7 mouse cellular contexts compared by ENCODE assay signal in genomic region chr8:20123545-20123944, GRCm38 (mm10).
DNase-seq lines count a peak whose midpoint lies in the region; ATAC-seq and TF ChIP-seq lines count a peak whose summit lies in the region.
"Not testable (repeated sequence)": the region's sequence is repeated elsewhere in the genome, so short reads cannot be mapped to it uniquely, and the experiment has no call there.

No protein-coding gene starts in this region.

- not testable (repeated sequence) for H3K27ac ChIP-seq in hindbrain, embryonic 13.5 days; kidney, adult 2 months (ENCODE audit: insufficient read depth, low read depth, low read length); lung, embryonic 15.5 days

- not testable (repeated sequence) for TF ChIP-seq POLR2A in kidney, adult 2 months (IDR thresholded peaks at IDR 0.05; ENCODE audit: low read depth, low read length)

- H3K27me3 ChIP-seq in hindbrain, embryonic 13.5 days; kidney, adult 2 months (replicated peaks; ENCODE audit: control insufficient read depth, insufficient read depth, low read length); lung, embryonic 15.5 days: not testable (repeated sequence)

- WGBS in hindbrain, embryonic 13.5 days, result 91% methylated on average over 5 of the region's 5 CpGs
- WGBS in kidney, adult 2 months, result 85% methylated on average over 5 of the region's 5 CpGs
- 82% methylated on average over 5 of the region's 5 CpGs for WGBS in lung, embryonic 15.5 days

- H3K9me3 ChIP-seq in hindbrain, embryonic 13.5 days; lung, embryonic 15.5 days: not testable (repeated sequence)

- not testable (repeated sequence) for H3K9ac ChIP-seq in hindbrain, embryonic 13.5 days; lung, embryonic 15.5 days

- not testable (repeated sequence) for TF ChIP-seq CTCF in kidney, adult 2 months (conservative IDR thresholded peaks at IDR 0.05; ENCODE audit: insufficient read depth, insufficient read length, low read depth, low read length)

- peak; percentile 25 for DNase-seq in cerebellum, adult 11 months
- DNase-seq in heart, adult 11 months, result peak; percentile 96
- DNase-seq in kidney, adult 2 months, result peak; percentile 30
- peak; percentile 21 to 36 for DNase-seq in left cerebral cortex, postnatal 25 days (ENCODE audit: low spot score in 2 of 2)
- DNase-seq in spleen, postnatal 36 days (ENCODE audit: low spot score in 2 of 2), result peak; percentile 5 to 13

- intact Hi-C loops in left cerebral cortex, postnatal 25 days (cut with DNase I), result not testable (repeated sequence)

- not testable (repeated sequence) for H3K4me3 ChIP-seq in hindbrain, embryonic 13.5 days; kidney, adult 2 months (ENCODE audit: insufficient read depth, low read depth, low read length); lung, embryonic 15.5 days

- H3K36me3 ChIP-seq in hindbrain, embryonic 13.5 days; kidney, adult 2 months (ENCODE audit: control insufficient read depth, insufficient read depth, low read length); lung, embryonic 15.5 days: not testable (repeated sequence)

- H3K4me2 ChIP-seq in hindbrain, embryonic 13.5 days, result peak overlapping the region; percentile 36; the same call in 1 of the 2 replicates
- H3K4me2 ChIP-seq in lung, embryonic 15.5 days, result peak overlapping the region; percentile 35; the same call in 1 of the 2 replicates

- ATAC-seq in hindbrain, embryonic 13.5 days (ENCODE audit: low FRiP score); lung, embryonic 15.5 days (ENCODE audit: borderline replicate concordance, extremely low read depth, low FRiP score, low TSS enrichment): not testable (repeated sequence)

- not testable (repeated sequence) for H3K4me1 ChIP-seq in hindbrain, embryonic 13.5 days (replicated peaks); kidney, adult 2 months (ENCODE audit: control insufficient read depth, insufficient read depth, low read length); lung, embryonic 15.5 days

Comparison
In these comparisons a context has a peak if more than half of its experiments do, and no peak if none do; other contexts are left out.
1. DNase-seq: peak in every context shown above with its lines; median percentile 96 in heart, adult 11 months; 30 in kidney, adult 2 months; 28 in left cerebral cortex, postnatal 25 days; 25 in cerebellum, adult 11 months; 9 in spleen, postnatal 36 days.